Mouse (Mus musculus) forebrain, embryonic 13.5 days (tissue): ENCODE data around the gene Ell3. TPM values are rescaled to one million over a fixed set of nuclear protein-coding genes. Genes with fewer than 3 reads are reported as not detected.
"Not testable (repeated sequence)": the region's sequence is repeated elsewhere in the genome, so short reads cannot be mapped to it uniquely, and the experiment has no call there.

Experiments
- ATAC-seq: fragments of 200-750 bp; cut with Nextera tagmentation; 2 replicates; pipeline ENCODE4 v1.8.0; 2017
- H3K27ac ChIP-seq: fragments of 300-500 bp; sonication (generic); 2 replicates; pipeline ENCODE4 v1.5.1; 2015; ENCODE audit warnings: inconsistent platforms, mild to moderate bottlenecking, moderate library complexity
- H3K27me3 ChIP-seq: fragments of 300-500 bp; sonication (generic); 2 replicates; pipeline ENCODE4 v1.6.1; 2015; ENCODE audit warnings: mild to moderate bottlenecking, inconsistent platforms
- H3K36me3 ChIP-seq: fragments of 300-500 bp; sonication (generic); 2 replicates; pipeline ENCODE4 v1.6.1; 2015; ENCODE audit warnings: mild to moderate bottlenecking, inconsistent platforms; ENCODE audit not compliant: poor library complexity, severe bottlenecking
- H3K4me1 ChIP-seq: fragments of 300-500 bp; sonication (generic); 2 replicates; pipeline ENCODE4 v1.6.1; 2015; ENCODE audit warnings: inconsistent platforms
- H3K4me2 ChIP-seq: fragments of 300-500 bp; sonication (generic); 2 replicates; pipeline ENCODE4 v1.6.1; 2015; ENCODE audit warnings: inconsistent platforms, mild to moderate bottlenecking, moderate library complexity
- H3K4me3 ChIP-seq: fragments of 300-500 bp; sonication (generic); 2 replicates; pipeline ENCODE4 v1.5.1; 2015; ENCODE audit warnings: mild to moderate bottlenecking, inconsistent platforms
- H3K9ac ChIP-seq: fragments of 300-500 bp; sonication (generic); 2 replicates; pipeline ENCODE4 v1.6.1; 2015; ENCODE audit warnings: mild to moderate bottlenecking, inconsistent platforms
- H3K9me3 ChIP-seq: fragments of 300-500 bp; sonication (generic); replicated peaks from 2 replicates; pipeline ENCODE4 v1.6.1; 2016; ENCODE audit warnings: inconsistent platforms
- WGBS: fragments of 180-500 bp; shearing (Covaris S2); methylation state at CpG from one replicate; pipeline ENCODE4 v1.1.7; 2015; 5-methylcytosine and 5-hydroxymethylcytosine counted together
- polyA plus RNA-seq: library from polyadenylated mRNA; unstranded; fragments of >200 nt; fragmentation: Nextera tagmentation; extraction: Ambion mirVana; gene quantifications from 2 replicates; pipeline ENCODE4 v1.2.1, GENCODE M21; 2015

Ell3 gene
- 1.7 and 2.1 TPM in 2 replicates for polyA plus RNA-seq

DNA sequence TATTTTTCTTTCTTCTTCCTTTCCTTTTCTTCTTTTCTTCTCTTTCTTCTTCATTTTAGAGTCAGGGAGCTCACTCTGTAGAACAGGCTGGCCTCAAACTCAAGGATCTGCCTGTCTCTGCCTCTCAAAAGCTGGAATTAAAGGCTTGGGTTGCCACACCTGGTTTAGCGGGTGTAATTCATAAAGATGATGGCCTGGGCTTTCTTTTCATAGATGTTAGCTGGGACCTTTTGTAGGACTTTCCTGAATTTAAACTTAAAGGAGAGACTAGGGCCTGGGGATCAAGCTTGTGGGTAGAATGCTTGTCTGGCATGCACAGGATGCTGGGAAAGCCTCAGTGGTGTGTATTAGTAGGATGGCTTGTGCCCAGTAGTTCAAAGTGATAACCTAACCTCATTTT lies at the start of gene Ell3:
Ell3 (minus strand) TSS at position 101 of the 400 bp plus-strand sequence.
- WGBS, result 95% methylated on average over 1 of the region's 1 CpGs

DNA sequence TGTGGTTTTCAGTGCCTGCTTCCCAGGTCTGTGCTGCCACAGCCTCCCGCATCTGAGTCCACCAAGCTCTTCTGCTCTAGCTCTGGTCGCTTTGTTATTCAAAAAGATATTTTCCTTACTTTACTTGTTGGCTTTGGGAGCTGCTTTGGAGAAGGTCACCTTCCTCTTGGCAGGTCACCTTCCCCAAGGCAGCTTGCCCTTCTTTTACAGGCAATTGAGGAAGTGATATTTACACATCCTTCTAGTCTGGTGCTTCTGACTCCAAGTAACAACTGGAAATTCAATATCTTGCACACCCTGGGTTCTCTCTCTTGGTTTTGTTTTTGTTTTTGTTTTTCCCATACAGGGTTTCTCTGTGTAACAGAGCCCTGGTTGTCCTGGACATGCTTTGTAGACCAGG lies 40.3 kb upstream of the Ell3 start:
- H3K4me2 ChIP-seq, H3K27me3 ChIP-seq, H3K4me3 ChIP-seq, H3K9me3 ChIP-seq, H3K4me1 ChIP-seq, H3K9ac ChIP-seq, H3K27ac ChIP-seq, ATAC-seq, H3K36me3 ChIP-seq: not testable (repeated sequence)
- WGBS, result 78% methylated on average over 2 of the region's 2 CpGs

More for the DNA sequence above, at the start of gene Ell3:
- ATAC-seq, result no peak
- Histone ChIP-seq H3K4me1 (peaks cover 20% of the 10 kb centered on the region), H3K27me3 (peaks cover 20% of the 10 kb centered on the region), H3K4me3 (no peak within 1 kb of the TSS), H3K9me3 (no peaks in the 10 kb centered on the region), H3K4me2 (peak within 1 kb of the TSS; percentile 76), H3K9ac (0 out of 2 replicates have a peak within 1 kb of the TSS, but pooled peaks have one; percentile 50), H3K36me3 (peaks cover 10% of the 10 kb centered on the region), H3K27ac (no peak within 1 kb of the TSS)

DNA sequence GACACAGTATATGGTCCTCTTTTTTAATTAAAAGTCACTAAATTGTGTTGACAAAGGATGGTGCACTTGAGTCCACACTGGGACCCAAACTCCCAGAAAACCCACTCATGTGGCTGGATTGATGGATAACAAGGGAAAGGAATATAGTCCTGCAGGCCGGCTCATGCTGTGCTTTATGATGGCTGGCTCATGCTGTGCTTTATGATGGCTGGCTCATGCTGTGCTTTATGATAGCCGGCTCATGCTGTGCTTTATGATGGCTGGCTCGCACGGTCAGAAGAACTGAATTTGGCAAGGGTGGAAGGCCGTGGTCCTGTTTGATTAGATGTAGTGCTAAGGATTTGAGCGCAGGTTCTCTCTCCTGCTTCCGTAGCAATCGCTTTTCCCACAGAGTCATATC lies 39.5 kb upstream of the Ell3 start:
- no peak overlapping the region for H3K9ac ChIP-seq
- no peak overlapping the region for H3K4me3 ChIP-seq
- no peak for ATAC-seq
- no peaks in the 10 kb centered on the region for H3K27me3 ChIP-seq
- H3K4me1 ChIP-seq, result no peaks in the 10 kb centered on the region
- WGBS, result 34% methylated on average over 8 of the region's 8 CpGs
- no peak overlapping the region for H3K4me2 ChIP-seq
- no peaks in the 10 kb centered on the region for H3K36me3 ChIP-seq
- no peak overlapping the region for H3K27ac ChIP-seq
- no peaks in the 10 kb centered on the region for H3K9me3 ChIP-seq

DNA sequence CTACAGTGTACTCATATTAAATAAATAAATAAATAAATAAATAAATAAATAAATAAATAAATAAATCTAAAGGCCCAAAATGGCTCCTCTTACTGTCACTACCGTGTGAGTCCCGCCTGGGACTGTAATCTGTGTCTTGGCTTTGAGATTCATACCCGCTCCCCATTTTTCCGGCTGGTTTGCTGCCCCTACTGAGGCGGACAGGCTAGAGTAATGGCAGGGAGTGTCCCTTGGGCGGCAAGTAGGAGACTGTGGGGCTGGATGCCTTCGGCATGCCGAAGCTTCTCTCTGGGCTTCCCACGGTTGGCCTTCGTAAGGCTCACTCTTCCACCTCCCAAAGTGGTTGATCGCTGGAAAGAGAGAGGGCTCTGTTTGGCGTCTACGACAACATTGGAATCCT lies 36.8 kb upstream of the Ell3 start:
- not testable (repeated sequence) for H3K9ac ChIP-seq, H3K4me1 ChIP-seq, H3K27me3 ChIP-seq, ATAC-seq, H3K9me3 ChIP-seq, H3K36me3 ChIP-seq, H3K27ac ChIP-seq, H3K4me3 ChIP-seq, H3K4me2 ChIP-seq
- WGBS, result 85% methylated on average over 13 of the region's 13 CpGs

DNA sequence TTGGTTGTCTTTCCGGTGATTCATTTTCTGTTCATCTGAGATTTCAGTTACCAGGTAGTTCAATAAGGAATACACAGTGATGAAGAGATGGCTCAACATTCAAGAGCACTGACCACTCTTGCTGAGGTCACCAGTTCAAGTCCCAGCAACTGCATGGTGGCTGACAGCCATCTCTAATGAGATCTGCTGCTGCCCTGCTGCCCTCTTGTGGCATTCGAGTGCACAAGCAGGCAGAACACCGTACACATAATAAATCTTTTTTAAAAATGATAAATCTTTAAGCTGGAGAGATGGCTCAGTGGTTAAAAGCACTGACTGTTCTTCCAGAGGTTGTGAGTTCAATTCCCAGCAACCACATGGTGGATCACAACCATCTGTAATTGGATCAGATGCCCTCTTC lies 36.4 kb upstream of the Ell3 start:
- Histone ChIP-seq H3K36me3 (no peaks in the 10 kb centered on the region), H3K4me3 (no peak overlapping the region), H3K4me2 (no peak overlapping the region), H3K27me3 (no peaks in the 10 kb centered on the region), H3K9me3 (no peaks in the 10 kb centered on the region), H3K9ac (no peak overlapping the region), H3K4me1 (no peaks in the 10 kb centered on the region), H3K27ac (no peak overlapping the region)
- 55% methylated on average over 3 of the region's 3 CpGs for WGBS
- ATAC-seq, result no peak

DNA sequence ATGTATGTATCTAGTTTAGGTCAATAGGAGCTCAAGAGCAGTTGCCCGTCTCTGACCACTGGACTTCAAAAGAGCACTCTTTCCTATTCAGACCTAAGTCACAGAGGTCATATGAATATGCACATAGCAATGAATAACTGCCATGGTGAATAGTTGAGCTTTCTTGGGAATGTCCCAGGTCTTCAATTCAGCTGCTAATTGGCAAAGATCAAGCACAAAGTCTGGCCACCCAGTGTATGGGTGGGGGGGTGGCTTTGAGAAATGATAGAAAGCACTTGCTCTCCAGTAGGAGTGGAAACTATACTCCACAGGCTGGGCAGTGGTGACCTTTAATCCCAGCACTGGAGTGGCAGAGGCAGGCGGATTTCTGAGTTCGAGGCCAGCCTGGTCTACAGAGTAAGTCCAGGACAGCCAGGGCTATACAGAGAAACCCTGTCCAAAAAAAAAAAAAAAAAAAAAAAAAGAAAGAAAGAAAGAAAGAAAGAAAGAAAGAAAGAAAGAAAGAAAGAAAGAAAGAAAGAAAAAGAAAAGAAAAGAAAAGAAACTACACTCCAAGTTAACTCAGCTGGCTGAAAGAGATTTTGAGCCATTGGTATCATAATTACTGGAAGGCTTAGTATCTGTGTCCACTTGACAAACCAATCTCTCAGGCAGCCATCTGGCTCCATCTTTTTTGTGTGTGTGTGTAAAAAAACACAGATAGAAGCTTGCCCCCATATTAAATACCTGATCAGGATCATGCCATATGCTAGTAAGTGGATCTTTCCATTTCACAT lies 33.6 kb upstream of the Ell3 start:
- 82% methylated on average over 3 of the region's 3 CpGs for WGBS
- Histone ChIP-seq H3K9me3 (no peaks in the 10 kb centered on the region), H3K27me3 (no peaks in the 10 kb centered on the region), H3K4me1 (peaks cover 5% of the 10 kb centered on the region), H3K36me3 (no peaks in the 10 kb centered on the region), H3K9ac (no peak overlapping the region), H3K4me2 (no peak overlapping the region), H3K27ac (no peak overlapping the region), H3K4me3 (no peak overlapping the region)
- no peak for ATAC-seq

DNA sequence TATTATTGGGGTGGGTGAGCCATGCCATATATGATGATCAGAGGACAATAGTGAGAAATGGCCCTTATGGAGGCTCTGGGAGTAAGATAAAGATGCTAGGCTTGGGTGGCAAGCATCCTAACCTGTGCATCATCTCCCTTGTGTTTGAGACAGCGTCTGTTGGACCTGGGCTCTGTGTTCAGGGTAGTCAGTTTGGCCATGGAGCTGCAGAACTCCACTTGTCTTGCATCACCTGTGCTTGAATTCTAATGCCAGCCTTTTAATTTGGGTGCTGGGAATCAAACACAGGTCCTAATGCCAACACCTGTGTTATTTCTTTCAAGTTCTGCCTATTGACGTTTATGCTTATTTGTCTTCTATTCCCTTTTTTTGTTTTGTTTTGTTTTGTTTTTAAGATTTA lies 31.2 kb upstream of the Ell3 start:
- not testable (repeated sequence) for H3K27ac ChIP-seq, H3K4me1 ChIP-seq, H3K36me3 ChIP-seq, H3K4me3 ChIP-seq, H3K9me3 ChIP-seq, H3K27me3 ChIP-seq, H3K9ac ChIP-seq, H3K4me2 ChIP-seq, ATAC-seq
- 91% methylated on average over 2 of the region's 2 CpGs for WGBS

DNA sequence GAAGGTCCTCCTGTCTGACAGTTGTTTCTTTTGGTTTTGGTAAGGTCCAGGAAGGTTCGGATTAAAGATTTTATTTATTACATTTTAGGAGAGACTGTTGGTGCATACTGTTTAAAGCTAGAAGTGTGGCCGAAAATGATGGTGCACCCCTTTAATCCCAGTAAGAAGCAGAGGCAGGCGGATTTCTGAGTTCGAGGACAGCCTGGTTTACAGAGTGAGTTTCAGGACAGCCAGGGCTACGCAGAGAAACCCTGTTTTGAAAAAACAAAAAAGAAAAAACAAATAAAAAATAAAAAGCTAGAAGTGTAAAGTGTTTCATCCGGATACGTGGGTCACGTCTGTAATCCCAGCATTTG lies 30.1 kb upstream of the Ell3 start:
- Histone ChIP-seq H3K36me3 (0 out of 2 replicates have a peak, but pooled peaks cover 4% of the 10 kb centered on the region), H3K27ac (peak overlapping the region; percentile 49), H3K4me1 (peaks cover 5% of the 10 kb centered on the region), H3K9ac (peak overlapping the region; percentile 64; the same call in 1 of the 2 replicates), H3K27me3 (no peaks in the 10 kb centered on the region), H3K4me2 (peak overlapping the region; percentile 85), H3K4me3 (peak overlapping the region; percentile 60), H3K9me3 (no peaks in the 10 kb centered on the region)
- ATAC-seq, result no peak
- WGBS, result 39% methylated on average over 8 of the region's 8 CpGs

DNA sequence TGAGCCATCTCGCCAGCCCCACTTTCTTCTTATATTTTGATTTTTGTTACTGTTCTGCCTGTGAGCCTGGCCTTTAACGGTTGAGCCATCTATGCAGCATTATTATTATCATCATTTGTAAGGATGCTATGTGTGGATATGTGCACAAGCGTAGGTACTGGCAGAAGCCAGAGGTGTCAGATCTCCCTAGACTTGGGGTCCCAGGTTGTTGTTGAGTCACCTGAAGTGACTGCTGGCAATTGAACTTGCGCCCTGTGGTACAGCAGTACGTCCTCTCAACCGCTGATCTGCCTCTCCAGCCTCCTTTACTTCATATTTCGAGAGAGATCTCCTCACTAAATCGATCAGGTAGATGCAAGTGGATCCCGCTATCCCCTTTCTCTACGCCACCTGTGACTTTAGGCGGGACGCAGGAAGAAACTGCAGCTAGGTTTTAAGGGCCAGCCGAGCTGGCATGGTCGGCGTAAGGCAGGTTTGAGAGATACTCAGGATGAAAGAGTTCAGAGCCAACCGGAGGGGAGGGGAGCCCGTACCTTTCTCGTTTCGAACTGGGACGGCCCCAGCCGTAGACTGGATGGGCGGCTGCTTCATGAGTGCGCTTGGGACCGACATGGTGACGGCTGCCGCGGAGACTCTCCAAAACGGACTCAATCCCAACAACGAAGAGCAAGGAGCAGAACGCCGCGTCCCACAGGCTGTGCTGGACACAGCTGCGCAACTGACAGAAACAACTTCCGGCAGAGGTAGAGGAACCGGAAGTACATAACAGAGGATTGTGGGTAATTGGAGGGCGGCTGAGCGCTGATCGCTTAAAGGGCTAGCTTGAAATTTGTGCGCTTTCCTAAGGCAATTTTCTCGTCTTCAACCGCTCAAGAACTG lies 29.5 kb upstream of the Ell3 start, which contains the start of gene Mfap1b:
Mfap1b (minus strand) TSS at position 767 of the 879 bp plus-strand sequence.
- H3K9me3 ChIP-seq, H3K36me3 ChIP-seq, H3K27me3 ChIP-seq, H3K4me1 ChIP-seq: not testable (repeated sequence)
- peak; percentile 98 for ATAC-seq
- Histone ChIP-seq H3K9ac (peak within 1 kb of the TSS; percentile 64), H3K4me3 (peak within 1 kb of the TSS; percentile 60), H3K27ac (peak within 1 kb of the TSS; percentile 49), H3K4me2 (peak within 1 kb of the TSS; percentile 85)
- WGBS, result 5% methylated on average over 41 of the region's 41 CpGs

DNA sequence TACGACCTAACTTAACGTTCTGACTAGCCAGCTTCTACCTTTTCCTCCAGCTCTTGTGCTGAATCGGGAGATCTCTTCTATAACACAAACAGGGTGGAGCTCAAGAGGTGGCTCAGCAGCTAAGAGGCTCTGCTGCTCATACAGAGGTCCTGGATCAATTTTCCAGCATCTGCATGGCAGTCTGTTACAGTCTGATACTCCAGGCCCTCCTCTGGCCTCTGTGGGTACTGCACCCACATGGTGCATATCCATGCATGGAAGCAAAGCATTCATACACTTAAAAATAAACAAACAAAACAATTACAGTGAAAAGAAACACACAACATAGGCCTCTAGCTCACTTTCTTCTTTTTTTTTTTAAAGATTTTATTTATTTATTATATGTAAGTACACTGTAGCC lies 28.7 kb upstream of the Ell3 start:
- not testable (repeated sequence) for H3K9me3 ChIP-seq, H3K27me3 ChIP-seq, H3K4me3 ChIP-seq, H3K4me1 ChIP-seq, H3K36me3 ChIP-seq, H3K9ac ChIP-seq, ATAC-seq, H3K27ac ChIP-seq
- peak overlapping the region; percentile 85 for H3K4me2 ChIP-seq
- 97% methylated on average over 3 of the region's 3 CpGs for WGBS

DNA sequence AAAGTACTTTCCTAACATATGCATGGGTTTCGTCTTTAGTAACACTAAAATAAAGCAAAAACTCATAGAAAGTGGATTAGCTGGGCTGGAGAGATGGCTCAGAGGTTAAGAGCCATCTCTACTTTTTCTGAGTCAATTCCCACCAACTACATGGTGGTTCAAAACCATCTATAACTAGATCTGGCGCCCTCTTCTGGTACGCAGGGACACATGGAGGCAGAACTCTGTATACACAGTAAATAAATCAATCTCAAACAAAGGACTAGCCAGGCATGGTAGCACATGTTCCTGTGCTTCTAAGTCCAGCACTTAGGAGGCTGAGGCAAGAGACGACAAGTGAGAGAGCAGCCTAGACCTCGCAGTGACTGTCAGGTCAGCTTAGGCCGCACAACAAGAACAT lies 24.9 kb upstream of the Ell3 start:
- H3K9ac ChIP-seq, H3K27me3 ChIP-seq, H3K27ac ChIP-seq, H3K4me1 ChIP-seq, ATAC-seq, H3K4me2 ChIP-seq, H3K4me3 ChIP-seq, H3K9me3 ChIP-seq, H3K36me3 ChIP-seq: not testable (repeated sequence)
- 90% methylated on average over 2 of the region's 6 CpGs for WGBS

DNA sequence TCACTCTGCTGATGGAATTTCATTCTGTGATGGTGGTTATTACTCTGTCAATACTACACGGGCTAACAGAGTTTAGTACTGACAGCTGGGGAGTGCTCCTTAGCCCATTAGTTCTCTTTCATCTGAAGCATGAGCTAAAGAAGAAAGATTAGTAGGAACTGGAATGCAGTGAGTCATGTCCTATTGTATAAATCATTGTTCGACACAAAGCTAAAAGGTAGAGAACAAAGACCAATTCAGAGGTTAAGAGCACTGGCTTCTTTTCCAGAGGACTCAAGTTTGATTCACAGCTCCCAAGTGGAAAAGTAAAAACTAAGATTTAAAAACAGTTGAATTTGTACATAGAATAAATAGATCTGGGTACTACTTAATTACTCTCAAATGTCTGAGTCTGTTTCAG lies 16.0 kb upstream of the Ell3 start:
- no peak for ATAC-seq
- no peaks in the 10 kb centered on the region for H3K9me3 ChIP-seq
- H3K4me1 ChIP-seq, result peaks cover 16% of the 10 kb centered on the region
- no peak overlapping the region for H3K4me3 ChIP-seq
- no peak overlapping the region for H3K27ac ChIP-seq
- H3K9ac ChIP-seq, result no peak overlapping the region
- peaks cover 30% of the 10 kb centered on the region for H3K36me3 ChIP-seq
- no peaks in the 10 kb centered on the region for H3K27me3 ChIP-seq
- 59% methylated on average over 2 of the region's 2 CpGs for WGBS
- no peak overlapping the region for H3K4me2 ChIP-seq
